Mouse (Mus musculus): ENCODE data around the gene Stip1. TPM values are rescaled to one million over a fixed set of nuclear protein-coding genes. Genes with fewer than 3 reads are reported as not detected.

Stip1 gene
- polyA plus RNA-seq, 1 experiment from 2014 or later, result 214 TPM

DNA sequence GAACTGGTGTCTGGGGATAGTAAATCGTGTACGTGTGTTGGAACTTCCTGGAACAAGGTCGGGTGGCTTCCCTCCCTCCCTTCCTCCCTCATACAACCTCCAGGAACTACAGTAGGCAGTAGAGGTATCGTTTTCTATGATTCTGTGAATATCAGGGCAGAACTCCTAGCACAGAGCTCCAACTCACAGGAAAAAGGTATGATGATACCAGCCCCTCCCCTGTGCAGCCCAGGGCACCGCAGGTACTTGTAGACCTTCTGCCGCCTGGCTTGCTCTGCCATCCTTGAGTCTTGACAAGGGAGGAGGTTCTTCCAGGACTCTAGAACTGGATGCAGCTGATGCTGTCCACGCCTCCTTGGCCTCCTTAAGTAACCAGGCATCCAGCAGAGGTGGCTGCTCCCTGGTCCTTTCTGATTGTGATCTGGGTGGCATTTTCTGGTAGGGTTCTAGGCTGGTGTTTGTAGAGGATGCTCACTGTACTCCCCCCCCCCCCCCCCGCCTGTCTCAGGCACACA is 27.1 kb upstream of the Stip1 start:
- Histone ChIP-seq H3K9ac (ENCODE audit: low read depth, low read length) (no peak overlapping the region; the same call in 1 of the 2 replicates), H3K4me3 (ENCODE audit: low read length) (no peak overlapping the region), H3K9me3 (ENCODE audit: control insufficient read depth, low read length) (no peaks in the 10 kb centered on the region), H3K36me3 (ENCODE audit: control insufficient read depth, insufficient read depth, low read length) (no peaks in the 10 kb centered on the region), H3K4me2 (ENCODE audit: low read length) (no peak overlapping the region), H3K4me1 (ENCODE audit: control insufficient read depth, insufficient read depth, low read depth, low read length) (peaks cover 47% of the 10 kb centered on the region), H3K27ac (ENCODE audit: low read depth, low read length) (no peak overlapping the region), H3K27me3 (replicated peaks; ENCODE audit: control insufficient read depth, insufficient read depth, low read length) (no peaks in the 10 kb centered on the region)
- 35% methylated on average over 7 of the region's 8 CpGs for WGBS
- ATAC-seq, result no peak

DNA sequence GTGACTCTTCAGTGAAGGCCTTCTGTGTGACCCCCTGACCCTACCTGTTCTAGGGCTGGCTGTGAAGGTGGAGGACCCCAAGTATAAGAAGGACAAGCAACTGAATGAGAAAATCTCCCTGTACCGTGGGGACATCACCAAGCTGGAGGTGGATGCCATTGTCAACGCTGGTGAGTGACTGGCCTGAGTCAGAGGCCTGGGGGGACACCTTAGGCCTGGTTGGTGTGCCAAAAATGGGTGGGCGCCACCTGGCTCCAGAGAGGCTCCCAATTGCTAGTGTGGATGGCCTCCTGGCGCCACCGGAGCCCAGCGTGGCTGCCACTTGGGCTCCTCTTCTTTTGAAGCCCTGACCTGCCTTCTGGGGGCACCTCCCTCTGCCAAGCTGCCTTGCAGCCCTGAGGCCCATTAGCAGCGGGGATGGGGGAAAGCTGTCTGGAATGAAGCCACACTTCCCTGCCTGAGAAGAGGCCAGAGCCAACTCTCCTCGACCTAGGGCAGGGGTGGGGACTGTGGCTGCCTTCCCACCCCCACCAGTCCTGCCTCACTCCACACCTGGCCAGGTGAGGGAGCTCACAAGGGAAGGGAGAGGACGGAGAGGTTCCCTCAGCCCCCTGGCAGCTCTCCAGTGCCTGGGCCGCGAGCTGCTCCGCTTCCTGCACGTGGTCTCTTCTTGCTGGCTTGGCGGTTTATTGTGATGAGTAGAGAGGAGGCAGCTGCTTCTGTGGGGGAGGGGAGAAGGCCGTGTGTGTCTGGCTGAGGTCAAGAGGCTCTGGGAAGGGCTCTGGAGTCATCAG is 26.5 kb upstream of the Stip1 start:
- Histone ChIP-seq H3K27me3 (replicated peaks; ENCODE audit: control insufficient read depth, insufficient read depth, low read length) (no peaks in the 10 kb centered on the region), H3K4me3 (ENCODE audit: low read length) (no peak overlapping the region), H3K9me3 (ENCODE audit: control insufficient read depth, low read length) (no peaks in the 10 kb centered on the region), H3K4me2 (ENCODE audit: low read length) (peak overlapping the region; percentile 30; the same call in 1 of the 2 replicates), H3K36me3 (ENCODE audit: control insufficient read depth, insufficient read depth, low read length) (no peaks in the 10 kb centered on the region), H3K4me1 (ENCODE audit: control insufficient read depth, insufficient read depth, low read depth, low read length) (peaks cover 47% of the 10 kb centered on the region), H3K9ac (ENCODE audit: low read depth, low read length) (peak overlapping the region; percentile 42), H3K27ac (ENCODE audit: low read depth, low read length) (no peak overlapping the region)
- no peak for ATAC-seq
- 17% methylated on average over 13 of the region's 15 CpGs for WGBS

DNA sequence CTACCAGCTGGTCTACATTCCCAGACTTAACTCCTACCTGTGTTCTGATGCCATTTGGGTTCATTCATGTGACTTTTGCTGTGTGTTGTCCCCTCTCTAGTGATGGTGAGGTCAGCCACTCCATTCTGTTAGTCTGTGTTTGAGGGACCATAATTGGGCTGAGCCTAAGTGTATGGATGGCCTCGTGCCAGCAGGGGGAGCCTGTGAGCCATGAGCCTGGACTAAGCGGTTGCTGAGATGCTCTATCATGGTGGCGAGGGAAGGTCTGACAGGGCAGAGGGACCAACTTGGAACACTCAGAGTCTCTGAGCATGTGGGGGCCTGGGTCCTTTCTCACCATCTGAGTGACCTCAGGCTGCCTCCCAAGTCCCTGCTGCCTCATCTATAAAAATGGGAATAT is 24.8 kb upstream of the Stip1 start:
- no peak overlapping the region for H3K4me2 ChIP-seq (ENCODE audit: low read length)
- H3K27me3 ChIP-seq (replicated peaks; ENCODE audit: control insufficient read depth, insufficient read depth, low read length), result no peaks in the 10 kb centered on the region
- peaks cover 36% of the 10 kb centered on the region for H3K4me1 ChIP-seq (ENCODE audit: control insufficient read depth, insufficient read depth, low read depth, low read length)
- H3K9ac ChIP-seq (ENCODE audit: low read depth, low read length), result no peak overlapping the region
- H3K27ac ChIP-seq (ENCODE audit: low read depth, low read length), result no peak overlapping the region
- whole genome bisulfite sequencing, result 0% methylated on average over 3 of the region's 3 CpGs
- ATAC-seq, result peak; percentile 69
- H3K4me3 ChIP-seq (ENCODE audit: low read length), result no peak overlapping the region
- no peaks in the 10 kb centered on the region for H3K36me3 ChIP-seq (ENCODE audit: control insufficient read depth, insufficient read depth, low read length)
- H3K9me3 ChIP-seq (ENCODE audit: control insufficient read depth, low read length), result no peaks in the 10 kb centered on the region

DNA sequence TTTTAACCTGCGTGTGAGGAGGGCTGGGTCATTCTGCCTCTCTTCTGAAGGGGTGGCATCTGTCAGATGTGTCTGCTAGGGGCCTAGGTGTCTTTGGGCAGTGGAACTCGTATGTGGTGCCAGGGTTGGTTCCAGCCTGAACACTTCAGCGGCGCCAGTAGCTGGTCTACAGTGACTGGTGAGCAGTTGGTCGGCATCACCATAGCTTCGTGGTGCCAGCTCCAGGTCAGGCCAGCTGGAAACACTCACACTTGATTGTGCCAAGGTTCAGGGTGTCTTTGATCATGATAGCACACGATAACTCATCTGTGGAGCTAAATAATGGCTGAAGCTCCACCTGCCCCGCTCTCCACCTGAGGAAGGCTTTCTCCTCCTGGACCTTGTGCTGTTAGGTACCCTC is 23.1 kb upstream of the Stip1 start:
- Histone ChIP-seq H3K4me1 (ENCODE audit: control insufficient read depth, insufficient read depth, low read depth, low read length) (peaks cover 24% of the 10 kb centered on the region), H3K27me3 (replicated peaks; ENCODE audit: control insufficient read depth, insufficient read depth, low read length) (no peaks in the 10 kb centered on the region; the same call in 1 of the 2 replicates), H3K36me3 (ENCODE audit: control insufficient read depth, insufficient read depth, low read length) (no peaks in the 10 kb centered on the region), H3K9ac (ENCODE audit: low read depth, low read length) (no peak overlapping the region), H3K4me2 (ENCODE audit: low read length) (no peak overlapping the region), H3K4me3 (ENCODE audit: low read length) (no peak overlapping the region), H3K27ac (ENCODE audit: low read depth, low read length) (no peak overlapping the region), H3K9me3 (ENCODE audit: control insufficient read depth, low read length) (no peaks in the 10 kb centered on the region)
- 85% methylated on average over 8 of the region's 8 CpGs for WGBS
- no peak for ATAC-seq

DNA sequence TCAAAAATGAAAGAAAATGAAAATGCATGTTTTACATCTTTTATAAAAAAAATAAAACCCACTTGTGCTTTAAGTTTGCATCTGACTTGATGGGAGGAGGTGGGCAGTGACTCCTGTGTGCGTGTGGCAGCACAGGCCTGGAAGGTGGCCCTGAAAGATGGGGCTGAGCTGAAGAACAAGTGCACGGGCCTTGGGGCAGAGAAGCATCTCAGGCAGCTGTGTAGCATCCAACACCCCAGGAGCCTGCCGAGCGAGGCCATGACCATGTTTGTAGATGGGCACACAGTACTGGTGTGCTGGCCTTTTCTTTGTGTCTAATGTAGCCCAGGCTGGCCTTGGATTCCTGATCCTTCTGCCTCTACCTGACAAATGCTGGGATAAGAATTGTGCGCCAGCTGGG is 22.3 kb upstream of the Stip1 start:
- no peak overlapping the region for H3K4me2 ChIP-seq (ENCODE audit: low read length)
- WGBS, result 87% methylated on average over 5 of the region's 5 CpGs
- no peak for ATAC-seq
- H3K36me3 ChIP-seq (ENCODE audit: control insufficient read depth, insufficient read depth, low read length), result no peaks in the 10 kb centered on the region
- no peak overlapping the region for H3K4me3 ChIP-seq (ENCODE audit: low read length)
- peaks cover 1% of the 10 kb centered on the region; the same call in 1 of the 2 replicates for H3K27me3 ChIP-seq (replicated peaks; ENCODE audit: control insufficient read depth, insufficient read depth, low read length)
- H3K9ac ChIP-seq (ENCODE audit: low read depth, low read length), result no peak overlapping the region
- peaks cover 27% of the 10 kb centered on the region for H3K4me1 ChIP-seq (ENCODE audit: control insufficient read depth, insufficient read depth, low read depth, low read length)
- no peak overlapping the region for H3K27ac ChIP-seq (ENCODE audit: low read depth, low read length)
- no peaks in the 10 kb centered on the region for H3K9me3 ChIP-seq (ENCODE audit: control insufficient read depth, low read length)

DNA sequence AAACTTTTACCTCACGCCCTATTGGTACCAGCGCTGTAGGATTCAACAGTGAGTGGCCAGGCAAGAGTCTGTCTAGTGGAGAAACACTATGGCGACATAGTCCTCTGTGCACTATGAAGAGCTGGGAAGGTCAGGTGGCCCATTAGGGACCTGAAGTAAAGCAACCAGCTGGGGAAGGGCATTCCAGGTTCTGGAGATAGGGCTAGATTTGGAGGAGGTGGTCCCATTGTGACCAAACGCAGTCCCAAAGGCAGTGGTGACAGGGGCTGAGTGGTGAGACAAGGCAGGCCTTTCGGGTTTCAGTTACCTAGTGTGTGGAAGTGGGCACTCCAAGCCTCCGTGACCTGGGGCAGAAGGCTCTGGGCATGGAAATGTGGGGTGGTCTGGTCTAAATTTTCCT is 18.8 kb upstream of the Stip1 start:
- no peaks in the 10 kb centered on the region for H3K36me3 ChIP-seq (ENCODE audit: control insufficient read depth, insufficient read depth, low read length)
- no peak overlapping the region for H3K27ac ChIP-seq (ENCODE audit: low read depth, low read length)
- no peak overlapping the region for H3K4me2 ChIP-seq (ENCODE audit: low read length)
- H3K4me3 ChIP-seq (ENCODE audit: low read length), result no peak overlapping the region
- H3K9ac ChIP-seq (ENCODE audit: low read depth, low read length), result no peak overlapping the region
- peaks cover 3% of the 10 kb centered on the region for H3K27me3 ChIP-seq (replicated peaks; ENCODE audit: control insufficient read depth, insufficient read depth, low read length)
- no peaks in the 10 kb centered on the region for H3K9me3 ChIP-seq (ENCODE audit: control insufficient read depth, low read length)
- peaks cover 18% of the 10 kb centered on the region for H3K4me1 ChIP-seq (ENCODE audit: control insufficient read depth, insufficient read depth, low read depth, low read length)
- 62% methylated on average over 6 of the region's 6 CpGs for WGBS
- no peak for ATAC-seq

DNA sequence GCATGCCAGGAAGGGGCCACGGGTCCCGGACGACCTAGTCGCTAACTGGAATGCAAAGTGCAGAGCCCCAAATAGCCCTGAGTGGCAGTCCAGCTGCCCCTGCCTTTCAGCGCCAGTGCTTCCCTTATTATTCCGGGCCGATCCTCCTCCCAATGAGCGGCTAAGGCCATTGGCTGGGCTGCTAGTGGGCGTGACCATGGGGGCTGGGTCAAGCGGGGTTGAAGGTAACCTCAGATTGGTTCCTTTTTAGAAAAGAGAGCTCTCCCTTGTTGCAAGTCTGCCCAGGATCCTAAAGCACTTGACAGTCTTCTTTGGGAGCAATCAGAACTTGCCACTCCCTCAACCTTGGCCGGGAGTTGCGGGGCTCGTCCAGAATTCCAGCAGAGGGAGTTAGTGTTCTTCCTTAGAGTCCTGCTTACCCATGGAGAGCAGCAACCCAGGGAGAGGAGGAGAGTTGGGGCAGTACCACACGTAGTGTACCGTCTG is 18.0 kb upstream of the Stip1 start:
- no peaks in the 10 kb centered on the region for H3K36me3 ChIP-seq (ENCODE audit: control insufficient read depth, insufficient read depth, low read length)
- H3K27ac ChIP-seq (ENCODE audit: low read depth, low read length), result no peak overlapping the region
- ATAC-seq, result peak; percentile 68
- under 1% methylated on average over 15 of the region's 15 CpGs for WGBS
- H3K4me2 ChIP-seq (ENCODE audit: low read length), result peak overlapping the region; percentile 99
- peak overlapping the region; percentile 35; the same call in 1 of the 2 replicates for H3K9ac ChIP-seq (ENCODE audit: low read depth, low read length)
- no peaks in the 10 kb centered on the region for H3K9me3 ChIP-seq (ENCODE audit: control insufficient read depth, low read length)
- H3K27me3 ChIP-seq (replicated peaks; ENCODE audit: control insufficient read depth, insufficient read depth, low read length), result peaks cover 3% of the 10 kb centered on the region
- peaks cover 18% of the 10 kb centered on the region for H3K4me1 ChIP-seq (ENCODE audit: control insufficient read depth, insufficient read depth, low read depth, low read length)
- H3K4me3 ChIP-seq (ENCODE audit: low read length), result peak overlapping the region; percentile 77

DNA sequence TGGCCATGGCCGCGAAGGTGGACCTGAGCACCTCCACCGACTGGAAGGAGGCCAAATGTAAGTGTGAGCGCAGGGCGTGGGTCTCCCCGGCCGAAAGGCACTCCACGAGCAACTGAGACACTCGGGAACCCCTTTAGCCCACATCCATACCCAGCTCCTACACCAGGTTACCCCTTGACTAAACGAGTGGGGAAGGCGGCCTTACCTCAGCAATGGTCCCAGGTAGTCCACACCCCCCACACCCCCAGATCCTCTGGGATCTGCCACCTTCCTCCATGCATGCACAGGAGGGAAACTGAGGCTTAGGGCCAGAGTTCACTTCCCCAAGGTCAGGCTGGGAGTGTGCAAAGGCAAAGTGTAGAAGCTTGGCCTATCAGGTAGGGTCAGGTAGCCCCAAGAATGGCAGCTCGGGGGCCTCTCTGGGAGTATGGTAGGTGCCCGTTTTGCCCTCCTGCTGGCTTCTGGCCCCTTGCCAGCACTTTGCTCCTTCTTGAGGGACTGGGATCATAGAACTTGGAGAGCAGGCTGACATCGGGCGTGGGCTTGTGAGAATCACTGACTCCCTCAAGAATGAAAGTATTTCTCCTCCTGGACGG is 17.5 kb upstream of the Stip1 start:
- Histone ChIP-seq H3K4me2 (ENCODE audit: low read length) (peak overlapping the region; percentile 99), H3K9me3 (ENCODE audit: control insufficient read depth, low read length) (no peaks in the 10 kb centered on the region), H3K9ac (ENCODE audit: low read depth, low read length) (peak overlapping the region; percentile 72), H3K4me1 (ENCODE audit: control insufficient read depth, insufficient read depth, low read depth, low read length) (peaks cover 18% of the 10 kb centered on the region), H3K36me3 (ENCODE audit: control insufficient read depth, insufficient read depth, low read length) (no peaks in the 10 kb centered on the region), H3K27ac (ENCODE audit: low read depth, low read length) (no peak overlapping the region), H3K4me3 (ENCODE audit: low read length) (peak overlapping the region; percentile 77), H3K27me3 (replicated peaks; ENCODE audit: control insufficient read depth, insufficient read depth, low read length) (peaks cover 3% of the 10 kb centered on the region)
- peak; percentile 45 for ATAC-seq
- WGBS, result 2% methylated on average over 16 of the region's 16 CpGs

Measured in hindbrain, embryonic 16.5 days (tissue).